Mouse (Mus musculus) stomach, postnatal 0 days (tissue): Measurements from ENCODE around the gene Mep1a.

Experiments
- CTCF ChIP-seq: IDR thresholded peaks from 2 replicates; pipeline ENCODE4 v1.5.1; 2016; ENCODE audit warnings: antibody characterized with exemption, low read depth, mild to moderate bottlenecking, moderate library complexity
- EP300 ChIP-seq: optimal IDR thresholded peaks from 2 replicates; pipeline ENCODE3; 2016; ENCODE audit warnings: antibody characterized with exemption

DNA sequence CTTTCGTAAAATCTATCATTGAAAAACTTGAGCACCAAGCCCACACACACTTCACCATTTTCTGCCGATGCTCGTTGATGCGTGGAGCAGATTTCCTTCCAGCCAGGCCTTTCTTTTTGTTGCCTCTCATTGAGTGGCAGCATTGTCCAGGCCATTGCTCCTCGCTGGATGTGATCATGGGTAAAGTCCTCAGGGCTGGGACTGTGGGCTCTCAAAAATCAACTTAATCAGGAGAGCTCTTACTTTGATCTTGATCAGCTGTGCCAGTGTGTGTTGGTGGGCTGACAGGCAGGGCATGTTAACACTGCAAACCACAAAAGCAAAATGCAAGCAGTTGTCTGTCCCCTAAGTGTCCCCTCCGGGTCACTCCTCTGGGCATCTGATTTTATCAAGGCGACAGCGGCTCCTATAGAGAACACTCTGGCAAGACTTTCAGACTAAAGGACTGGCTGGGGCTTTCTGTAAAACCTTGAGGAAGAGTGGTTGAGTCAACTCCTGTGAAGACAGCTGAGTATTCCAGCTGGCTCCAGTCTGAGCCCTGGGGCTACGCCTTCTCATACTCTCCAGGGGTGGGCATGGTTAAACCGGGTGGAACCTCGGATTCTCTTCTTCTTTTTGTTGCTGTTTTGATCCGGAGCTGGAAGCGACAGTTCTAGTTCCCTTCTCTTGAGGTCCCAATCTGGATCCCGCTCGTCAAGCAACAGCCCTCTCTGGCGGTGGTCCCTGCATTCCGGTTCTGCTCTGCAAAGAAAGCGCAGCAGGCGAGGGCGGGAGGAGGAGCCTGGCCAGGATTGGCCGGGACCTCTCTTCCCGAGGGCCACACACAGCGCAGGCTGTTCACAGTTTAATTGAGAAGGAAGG lies 32.0 kb upstream of the Mep1a start:
- peak; percentile 57 for TF ChIP-seq CTCF
- TF ChIP-seq EP300: no peak
